Mouse (Mus musculus): ENCODE measurements around the gene Cyp4f37.
"Not testable (repeated sequence)": the region's sequence is repeated elsewhere in the genome, so short reads cannot be mapped to it uniquely, and the experiment has no call there.

DNA sequence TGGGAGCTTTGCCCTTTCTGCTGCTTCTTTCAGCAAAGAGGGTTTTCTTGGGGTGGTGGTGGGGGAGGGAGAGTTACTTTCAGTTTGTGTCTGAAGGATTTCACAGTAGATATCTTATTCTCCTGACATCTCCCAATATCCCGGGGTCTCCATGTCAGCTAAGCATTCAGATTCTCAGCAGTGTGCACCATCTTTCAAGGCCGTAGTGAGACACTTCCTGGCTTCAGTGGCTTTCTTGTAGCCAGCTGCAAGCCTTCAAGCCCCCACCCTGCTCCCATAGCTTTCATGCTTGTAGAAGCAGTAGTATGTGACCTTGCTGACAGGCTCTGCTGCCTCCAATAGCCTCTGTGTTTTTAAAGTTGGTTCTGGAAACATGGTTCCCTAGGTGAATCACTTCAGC is 47.8 kb upstream of the Cyp4f37 start:
- not testable (repeated sequence) for TF ChIP-seq POLR2A (IDR thresholded peaks at IDR 0.05; ENCODE audit: control insufficient read depth, extremely low read depth, insufficient read depth, low read length, poor library complexity); CTCF (IDR thresholded peaks at IDR 0.05; ENCODE audit: borderline replicate concordance, control insufficient read depth, extremely low read depth, insufficient read depth, low read length, poor library complexity)
